In genomic region chr1:143741331-143741730, GRCm38 (mm10) we compare ENCODE assay signal across 34 mouse cellular contexts.
"Had no signal": no experiment of that assay in that cellular context is flagged by ENCODE, and none has a peak within 500 bp of the region (broad histone marks: within the 10 kb centered on the region; RNA-seq: fewer than 3 reads in every experiment).

No protein-coding gene starts in this region.

- H3K4me2 ChIP-seq: heart, embryonic 11.5 days; heart, embryonic 15.5 days; hindbrain, embryonic 12.5 days; hindbrain, embryonic 13.5 days; hindbrain, embryonic 14.5 days; hindbrain, embryonic 15.5 days; intestine, embryonic 15.5 days; kidney, embryonic 15.5 days had no signal

- H3K4me3 ChIP-seq: heart, embryonic 10.5 days; heart, embryonic 12.5 days; heart, embryonic 13.5 days; heart, embryonic 15.5 days; hindbrain, embryonic 10.5 days; hindbrain, embryonic 12.5 days; hindbrain, embryonic 13.5 days; hindbrain, embryonic 15.5 days; intestine, embryonic 15.5 days; kidney, embryonic 15.5 days; left cerebral cortex, adult 2 months had no signal

- ATAC-seq: hindbrain, embryonic 16.5 days; hindbrain, postnatal 0 days; inflammation-experienced regulatory T-cells, adult 6 months; intestine, embryonic 15.5 days; intestine, embryonic 16.5 days; intestine, postnatal 0 days had no signal

- H3K4me1 ChIP-seq: heart, embryonic 10.5 days had no signal

- H3K9ac ChIP-seq: heart, embryonic 12.5 days; heart, embryonic 13.5 days; heart, embryonic 15.5 days; hindbrain, embryonic 12.5 days; hindbrain, embryonic 13.5 days; hindbrain, embryonic 14.5 days; hindbrain, embryonic 15.5 days; intestine, embryonic 15.5 days; kidney, embryonic 15.5 days had no signal

- H3K27ac ChIP-seq: heart, embryonic 10.5 days; heart, embryonic 13.5 days; heart, embryonic 15.5 days; hindbrain, embryonic 10.5 days; hindbrain, embryonic 12.5 days; hindbrain, embryonic 13.5 days; hindbrain, embryonic 14.5 days; hindbrain, embryonic 15.5 days; hindbrain, postnatal 0 days; intestine, embryonic 15.5 days; kidney, embryonic 15.5 days; kidney, postnatal 0 days; left cerebral cortex, adult 2 months had no signal

- DNase-seq: heart, postnatal 10 days; heart, postnatal 14 days; heart, postnatal 36 days; heart, postnatal 4 days; kidney, adult 11 months; kidney, adult 18-20 months; kidney, adult 2 months; kidney, adult 8-10 months; kidney, adult 9 months; kidney, postnatal 10 days; kidney, postnatal 14 days; kidney, postnatal 25 days; kidney, postnatal 36 days; kidney, postnatal 4 days; layer of hippocampus, adult 9-11 months had no signal

- H3K9me3 ChIP-seq: heart, embryonic 10.5 days; heart, embryonic 12.5 days; heart, embryonic 13.5 days; heart, embryonic 15.5 days; hindbrain, embryonic 10.5 days; hindbrain, embryonic 12.5 days; hindbrain, embryonic 13.5 days; hindbrain, embryonic 15.5 days; intestine, embryonic 15.5 days; kidney, embryonic 15.5 days had no signal

- H3K27me3 ChIP-seq: heart, embryonic 12.5 days; heart, embryonic 13.5 days; heart, embryonic 15.5 days; hindbrain, embryonic 12.5 days; hindbrain, embryonic 13.5 days; hindbrain, embryonic 15.5 days; intestine, embryonic 15.5 days; kidney, embryonic 15.5 days had no signal
